17 mouse cellular contexts compared by ENCODE assay signal in genomic region chr16:92637033-92637432, GRCm38 (mm10).
DNase-seq lines count a peak whose midpoint lies in the region; ATAC-seq lines count a peak whose summit lies in the region.
"Had no signal": no experiment of that assay in that cellular context is flagged by ENCODE, and none has a peak within 500 bp of the region (broad histone marks: within the 10 kb centered on the region; RNA-seq: fewer than 3 reads in every experiment).

No protein-coding gene starts in this region.

- DNase-seq in heart, adult 9 months (ENCODE audit: low spot score in 2 of 2): peak; percentile 16 to 26
- DNase-seq in heart, postnatal 4 days: no peak
- peak; percentile 33 for DNase-seq in adipocyte (ENCODE audit: low spot score)
- no peak for DNase-seq in kidney, adult 8-10 months
- DNase-seq: adrenal gland, postnatal 14 days; cerebellum, adult 11-12 months; cerebellum, adult 9-11 months had no signal

- no peaks in the 10 kb centered on the region for H3K9me3 ChIP-seq in midbrain, embryonic 15.5 days
- H3K9me3 ChIP-seq: embryonic facial prominence, embryonic 10.5 days; forebrain, embryonic 10.5 days; hindbrain, embryonic 12.5 days had no signal

- 58% methylated on average over 5 of the region's 5 CpGs for WGBS in midbrain, embryonic 15.5 days

- H3K27me3 ChIP-seq in midbrain, embryonic 15.5 days (replicated peaks): no peaks in the 10 kb centered on the region
- H3K27me3 ChIP-seq: hindbrain, embryonic 12.5 days had no signal

- no peaks in the 10 kb centered on the region for H3K36me3 ChIP-seq in midbrain, embryonic 15.5 days (replicated peaks)
- H3K36me3 ChIP-seq: embryonic facial prominence, embryonic 10.5 days; forebrain, embryonic 10.5 days; hindbrain, embryonic 12.5 days had no signal

- no peak overlapping the region for H3K4me3 ChIP-seq in midbrain, embryonic 15.5 days
- H3K4me3 ChIP-seq: embryonic facial prominence, embryonic 10.5 days; forebrain, embryonic 10.5 days; hindbrain, embryonic 12.5 days had no signal

- no peak overlapping the region for H3K27ac ChIP-seq in midbrain, embryonic 15.5 days
- H3K27ac ChIP-seq: embryonic facial prominence, embryonic 10.5 days; forebrain, embryonic 10.5 days; hindbrain, embryonic 12.5 days had no signal

- H3K4me1 ChIP-seq in midbrain, embryonic 15.5 days: peaks cover 4% of the 10 kb centered on the region; the same call in 1 of the 2 replicates

- H3K9ac ChIP-seq in midbrain, embryonic 15.5 days: no peak overlapping the region
- H3K9ac ChIP-seq: hindbrain, embryonic 12.5 days had no signal

- ATAC-seq in megakaryocyte progenitor cell, adult 5-6 weeks (replicated peaks; ENCODE audit: poor library complexity): peak; percentile 32
- ATAC-seq in midbrain, embryonic 15.5 days (replicated peaks): no peak
- ATAC-seq: forebrain, embryonic 14.5 days; hindbrain, embryonic 16.5 days; inflammation-experienced regulatory T-cells, adult 6 months; intestine, postnatal 0 days had no signal

- no peak overlapping the region for H3K4me2 ChIP-seq in midbrain, embryonic 15.5 days
- H3K4me2 ChIP-seq: heart, embryonic 11.5 days; hindbrain, embryonic 12.5 days had no signal

Comparison
In these comparisons a context has a peak if more than half of its experiments do, and no peak if none do; other contexts are left out.
1. DNase-seq: peak in heart, adult 9 months (2 of 2) and adipocyte (single experiment); none in heart, postnatal 4 days (single experiment) and kidney, adult 8-10 months (0 of 2).